Mouse (Mus musculus): ENCODE data around the gene Olfr1058. TPM values are rescaled to one million over a fixed set of nuclear protein-coding genes. Genes with fewer than 3 reads are reported as not detected.

The Olfr1058 gene
- total RNA-seq (2023), result not detected

GRCm38 (mm10) chr2:86388461-86388860 is at the start of gene Olfr1058:
TSS of gene Olfr1058 (minus strand) at chr2:86388561.

GRCm38 (mm10) chr2:86426649-86427048 is 38.3 kb upstream of the Olfr1058 start, which contains the start of gene Olfr1062:
TSS of gene Olfr1062 (minus strand) at chr2:86426749.

GRCm38 (mm10) chr2:86413950-86414349 is 25.6 kb upstream of the Olfr1058 start, which contains the start of gene Olfr1061:
TSS of gene Olfr1061 (minus strand) at chr2:86414050.

GRCm38 (mm10) chr2:86378293-86378692 is 10.1 kb downstream of the Olfr1058 start, which contains the start of gene Olfr1057:
TSS of gene Olfr1057 (minus strand) at chr2:86378393.

GRCm38 (mm10) chr2:86362369-86362768 is 26.0 kb downstream of the Olfr1058 start, which contains the start of gene Olfr1056:
TSS of gene Olfr1056 (minus strand) at chr2:86362469.

GRCm38 (mm10) chr2:86350184-86350583 is 38.2 kb downstream of the Olfr1058 start, which contains the start of gene Olfr1055:
TSS of gene Olfr1055 (minus strand) at chr2:86350284.

GRCm38 (mm10) chr2:86335333-86335732 is 53.0 kb downstream of the Olfr1058 start, which contains the start of gene Olfr1054:
TSS of gene Olfr1054 (minus strand) at chr2:86335433.

Other genes with a start within 250 kb of the Olfr1058 start
- not detected for gene Olfr1040, start 241.8 kb downstream of the Olfr1058 start, total RNA-seq (2023)
- gene Olfr1042, start 226.7 kb downstream of the Olfr1058 start, total RNA-seq (2023), result not detected
- gene Olfr1043, start 221.0 kb downstream of the Olfr1058 start, total RNA-seq (2023), result not detected
- gene Olfr1044, start 210.7 kb downstream of the Olfr1058 start, total RNA-seq (2023), result not detected
- not detected for gene Olfr52, start 202.9 kb downstream of the Olfr1058 start, total RNA-seq (2023)
- not detected for gene Olfr1045, start 185.6 kb downstream of the Olfr1058 start, total RNA-seq (2023)
- not detected for gene Olfr1046, start 169.2 kb downstream of the Olfr1058 start, total RNA-seq (2023)
- gene Olfr1047, start 157.2 kb downstream of the Olfr1058 start, total RNA-seq (2023), result not detected
- gene Olfr1048, start 148.3 kb downstream of the Olfr1058 start, total RNA-seq (2023), result not detected
- gene Olfr1049, start 130.2 kb downstream of the Olfr1058 start, total RNA-seq (2023), result not detected
- not detected for gene Olfr1051, start 109.5 kb downstream of the Olfr1058 start, total RNA-seq (2023)
- not detected for gene Olfr1052, start 96.1 kb downstream of the Olfr1058 start, total RNA-seq (2023)
- gene Olfr1053, start 73.3 kb downstream of the Olfr1058 start, total RNA-seq (2023), result not detected
- gene Olfr1054, start 53.1 kb downstream of the Olfr1058 start, total RNA-seq (2023), result not detected
- gene Olfr1055, start 38.3 kb downstream of the Olfr1058 start, total RNA-seq (2023), result not detected
- gene Olfr1056, start 26.1 kb downstream of the Olfr1058 start, total RNA-seq (2023), result not detected
- gene Olfr1057, start 10.2 kb downstream of the Olfr1058 start, total RNA-seq (2023), result not detected
- not detected for gene Olfr1061, start 25.5 kb upstream of the Olfr1058 start, total RNA-seq (2023)
- not detected for gene Olfr1062, start 38.2 kb upstream of the Olfr1058 start, total RNA-seq (2023)
- gene Olfr1065, start 62.0 kb upstream of the Olfr1058 start, total RNA-seq (2023), result not detected
- gene Olfr1066, start 67.7 kb upstream of the Olfr1058 start, total RNA-seq (2023), result not detected
- gene Olfr228, start 98.8 kb upstream of the Olfr1058 start, total RNA-seq (2023), result not detected
- not detected for gene Olfr1076, start 119.9 kb upstream of the Olfr1058 start, total RNA-seq (2023)
- not detected for gene Olfr1079, start 153.9 kb upstream of the Olfr1058 start, total RNA-seq (2023)
- not detected for gene Olfr1080, start 169.7 kb upstream of the Olfr1058 start, total RNA-seq (2023)
- gene Olfr1082, start 210.4 kb upstream of the Olfr1058 start, total RNA-seq (2023), result not detected

Measured in CD4-positive naive resting alpha-beta T cell, adult 57 days (primary cell).